Mouse (Mus musculus): Measurements from ENCODE around the gene Fam71a.

DNA sequence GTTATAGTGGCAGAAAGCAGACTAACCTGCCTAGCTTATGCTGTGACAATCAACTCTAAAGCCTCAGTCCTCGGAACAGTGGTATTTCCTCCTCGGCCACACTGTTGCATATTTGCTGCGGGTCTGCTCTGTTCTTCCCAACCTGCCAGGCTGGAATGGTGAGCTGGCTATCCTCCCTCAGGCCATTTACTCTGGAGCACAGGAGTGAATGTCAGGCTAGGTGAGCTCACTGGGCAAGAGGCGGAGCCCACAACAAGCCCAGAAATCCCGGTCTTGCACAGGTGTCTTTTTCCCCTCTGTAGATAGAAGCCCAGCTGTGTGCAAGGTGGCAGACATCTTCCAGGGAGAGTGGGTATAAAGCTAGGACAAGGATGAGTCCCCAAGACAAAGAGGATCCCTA, 40.3 kb upstream of the Fam71a start:
- TF ChIP-seq POLR2A (IDR thresholded peaks at IDR 0.05; ENCODE audit: low read depth, low read length) (no peak), MAZ (IDR thresholded peaks at IDR 0.05; ENCODE audit: low read depth, low read length) (no peak)

Data from CH12.LX (cell line).